Mouse (Mus musculus) ovary, postnatal 36 days (tissue): ENCODE measurements around the gene Gm49384.
A peak's percentile ranks its signal among the peaks of the same experiment; 100 is the strongest.

ENCODE experiments used
- DNase-seq: peaks from one replicate; pipeline ENCODE4 v3.0.0; 2022; ENCODE audit warnings: low spot score, mixed read lengths

Gene Gm49384

GRCm38 (mm10) chr12:69204052-69204833 lies at the start of gene Gm49384:
Gm49384 (minus strand) TSS chr12:69204267.
- no peak for DNase-seq

GRCm38 (mm10) chr12:69253806-69254205 lies 49.7 kb upstream of the Gm49384 start:
- DNase-seq: no peak

DNA sequence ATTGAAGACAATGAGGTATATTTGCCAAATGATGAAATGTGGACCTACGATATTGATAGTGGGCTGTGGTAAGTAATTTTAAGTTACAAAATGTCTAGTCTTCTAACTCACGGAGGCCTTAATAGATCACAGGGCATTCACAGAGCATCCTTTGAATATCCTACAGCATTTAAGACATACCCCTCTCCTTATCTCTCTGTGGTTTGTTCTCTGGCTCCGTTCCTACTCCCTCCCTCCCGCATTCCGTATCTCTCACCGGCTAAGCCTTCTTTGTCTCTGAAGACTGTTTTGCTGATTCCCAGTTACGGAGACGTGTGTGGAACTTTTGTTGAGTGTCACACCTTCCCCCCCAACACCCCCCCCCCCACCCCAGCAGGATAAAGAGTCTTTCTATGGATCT lies 46.7 kb upstream of the Gm49384 start:
- no peak for DNase-seq

- no peak for DNase-seq
Measured at GRCm38 (mm10) chr12:69249766-69250165, 45.7 kb upstream of the Gm49384 start.

- peak; percentile 74 for DNase-seq
Measured at GRCm38 (mm10) chr12:69241771-69242431, 37.8 kb upstream of the Gm49384 start.

- no peak for DNase-seq
Measured at GRCm38 (mm10) chr12:69241405-69241770, 37.3 kb upstream of the Gm49384 start.

DNA sequence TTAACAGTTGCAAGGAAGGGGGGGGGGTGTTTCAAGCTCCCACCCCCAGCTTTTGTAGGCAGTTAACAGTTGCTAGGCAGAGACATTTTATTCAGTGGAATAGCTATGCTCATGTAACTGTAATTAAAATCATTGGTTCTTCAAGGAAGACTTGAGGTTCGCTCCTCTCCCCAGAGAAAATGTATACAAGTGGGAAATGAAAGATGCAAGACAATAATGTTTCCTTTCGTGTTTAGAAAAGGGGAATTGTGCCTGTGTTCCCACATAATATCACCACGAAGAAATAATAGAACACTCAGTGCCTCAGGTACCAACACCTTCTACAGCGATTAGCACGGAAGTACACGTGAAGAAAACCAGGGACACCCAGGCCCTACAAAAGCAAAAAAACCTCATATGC lies 36.8 kb upstream of the Gm49384 start, which contains the start of gene Klhdc1:
Gene Klhdc1 (plus strand): TSS at position 301 of the 400 bp plus-strand sequence.
- no peak for DNase-seq

GRCm38 (mm10) chr12:69238284-69238683 lies 34.2 kb upstream of the Gm49384 start:
- no peak for DNase-seq

GRCm38 (mm10) chr12:69235782-69236181 lies 31.7 kb upstream of the Gm49384 start:
- no peak for DNase-seq

DNA sequence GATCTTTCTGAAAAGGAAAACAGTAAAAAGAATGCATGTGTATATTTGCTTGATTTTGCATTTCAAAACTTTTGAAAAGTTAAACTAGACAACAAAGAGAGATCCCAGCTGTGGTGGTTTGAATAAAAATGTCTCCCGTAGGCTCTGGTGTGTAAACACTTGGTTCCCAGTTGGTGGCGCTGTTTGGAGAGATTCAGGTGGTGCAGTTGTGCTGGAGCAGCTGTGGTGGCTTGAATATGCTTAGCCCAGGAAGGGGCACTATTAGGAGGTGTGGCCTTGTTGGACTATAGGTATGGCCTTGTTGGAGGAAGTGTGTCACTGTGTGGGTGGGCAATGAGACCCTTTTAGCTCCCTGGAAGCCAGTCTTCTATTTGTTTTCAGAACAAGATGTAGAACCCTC lies 25.2 kb upstream of the Gm49384 start:
- DNase-seq: no peak

GRCm38 (mm10) chr12:69227776-69228466 lies 23.9 kb upstream of the Gm49384 start, which contains the start of gene Pole2:
Pole2 (minus strand) TSS chr12:69228195.
- peak; percentile 90 for DNase-seq

DNA sequence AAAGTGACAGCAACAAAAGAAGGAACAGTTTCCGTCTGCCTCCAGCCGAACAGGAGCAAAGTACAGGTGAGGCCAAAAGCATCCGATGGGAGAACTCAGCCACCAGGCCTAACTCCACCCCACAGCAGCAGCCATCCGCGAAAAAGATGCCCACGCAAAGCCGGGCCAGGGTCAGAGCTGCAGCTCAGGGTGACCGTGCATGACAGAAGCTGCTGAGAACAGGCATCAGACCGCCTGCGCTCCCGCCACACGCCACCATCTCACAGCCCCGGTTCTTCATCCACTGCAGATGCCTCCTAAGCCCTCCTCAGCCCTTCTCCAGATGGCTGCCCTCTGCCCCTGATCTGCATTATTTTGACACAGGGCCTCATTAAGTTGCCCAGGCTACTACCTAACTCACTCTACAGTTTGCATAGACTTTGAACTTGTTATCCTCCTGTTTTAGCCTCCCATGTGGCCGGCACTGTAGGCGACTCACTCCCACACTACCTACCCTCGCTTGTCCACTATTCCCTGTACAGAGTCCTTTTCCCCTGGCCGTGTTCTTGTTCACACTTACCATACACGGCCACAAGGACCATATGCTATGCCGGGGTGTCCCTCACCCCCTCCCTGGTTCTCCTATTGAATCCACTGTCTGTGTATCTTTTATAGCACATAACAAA lies 16.7 kb upstream of the Gm49384 start:
- no peak for DNase-seq

- DNase-seq: no peak
Measured at GRCm38 (mm10) chr12:69216587-69216986, 12.5 kb upstream of the Gm49384 start.

- DNase-seq: peak; percentile 31
Measured at GRCm38 (mm10) chr12:69215000-69215785, 11.1 kb upstream of the Gm49384 start.

GRCm38 (mm10) chr12:69214393-69214792 lies 10.3 kb upstream of the Gm49384 start:
- no peak for DNase-seq

DNA sequence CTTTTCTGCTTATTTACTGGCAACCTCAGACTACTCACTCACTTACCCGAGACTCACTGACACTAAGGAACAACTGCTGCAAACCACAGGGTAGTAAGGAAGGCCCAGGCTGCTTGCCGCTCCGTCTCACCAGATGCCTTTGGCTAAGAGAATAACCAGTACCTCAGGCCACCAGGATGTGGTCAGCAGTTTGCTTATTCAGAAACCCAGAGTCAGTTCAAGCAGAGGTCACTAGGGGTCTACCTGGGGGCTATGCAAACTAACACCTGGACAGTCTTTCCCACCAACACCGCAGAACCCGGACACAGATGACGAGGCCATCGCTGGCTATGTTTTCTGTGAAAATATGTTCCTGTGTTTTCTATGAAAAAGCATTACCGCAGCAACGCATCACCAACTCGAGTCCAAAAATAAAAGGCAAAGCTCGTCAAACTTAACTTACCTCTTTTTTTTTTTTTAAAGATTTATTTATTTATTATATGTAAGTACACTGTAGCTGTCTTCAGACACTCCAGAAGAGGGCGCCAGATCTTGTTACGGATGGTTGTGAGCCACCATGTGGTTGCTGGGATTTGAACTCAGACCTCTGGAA lies 9.2 kb upstream of the Gm49384 start:
- no peak for DNase-seq

- DNase-seq: no peak
Measured at GRCm38 (mm10) chr12:69211057-69211456, 7.0 kb upstream of the Gm49384 start.

DNA sequence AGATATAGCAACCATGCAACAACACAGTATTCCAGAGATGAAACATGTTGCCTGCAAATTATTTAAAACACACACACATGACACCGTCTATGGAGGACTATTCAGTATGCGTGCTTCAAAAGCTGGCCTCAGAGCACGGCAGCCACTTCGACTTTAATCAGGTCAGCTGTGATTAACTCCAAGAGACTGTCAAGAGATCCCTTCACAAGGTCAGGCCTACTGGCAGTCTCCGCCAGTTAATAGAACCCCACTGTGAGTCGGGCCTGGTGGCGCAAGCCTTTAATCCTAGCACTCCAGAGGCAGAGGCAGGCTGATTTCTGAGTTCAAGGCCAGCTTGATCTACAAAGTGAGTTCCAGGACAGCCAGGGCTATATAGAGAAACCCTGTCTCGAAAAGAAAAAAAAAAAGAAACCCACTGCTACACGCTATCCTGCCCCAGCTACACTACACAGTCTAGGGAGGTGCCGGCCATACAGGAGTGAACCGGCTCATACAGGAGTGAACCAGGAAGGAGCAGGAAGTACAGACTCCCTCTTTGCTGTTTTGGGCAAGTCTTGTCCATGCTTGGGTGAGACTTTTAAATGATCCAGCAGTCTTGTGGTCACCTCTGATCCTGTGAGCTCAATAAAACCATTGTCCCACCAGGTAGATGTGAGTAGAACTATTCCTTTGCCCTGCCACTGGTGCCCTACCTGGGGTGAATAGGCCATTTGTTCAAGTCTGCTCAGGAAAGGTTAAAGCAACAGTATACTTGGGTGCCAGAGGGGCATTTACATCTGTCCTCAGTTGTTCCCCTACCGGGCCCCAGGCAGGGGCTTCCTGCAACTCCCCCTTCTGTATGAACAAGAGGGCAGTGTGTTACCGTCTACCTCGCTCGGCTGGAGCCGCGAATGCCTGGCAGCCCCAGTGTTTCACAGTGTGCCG lies 6.3 kb upstream of the Gm49384 start:
- DNase-seq: no peak

DNA sequence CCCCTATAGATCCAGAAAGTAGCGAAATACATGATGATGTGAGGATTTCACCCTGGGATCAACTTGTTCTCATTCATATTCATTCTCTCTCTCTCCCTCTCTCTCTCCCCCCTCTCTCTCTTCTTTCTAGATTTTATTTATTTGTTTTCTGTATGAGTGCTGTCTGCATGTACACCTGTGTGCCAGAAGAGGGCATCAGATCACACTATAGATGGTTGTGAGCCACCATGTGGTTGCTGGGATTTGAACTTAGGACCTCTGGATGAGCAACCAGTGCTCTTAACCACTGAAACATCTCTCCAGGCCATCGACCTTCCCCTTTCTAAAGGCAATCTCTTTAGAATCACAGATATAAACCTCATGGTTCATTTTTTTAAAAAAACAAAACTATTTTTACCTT lies 4.5 kb upstream of the Gm49384 start:
- no peak for DNase-seq

- no peak for DNase-seq
Measured at GRCm38 (mm10) chr12:69207926-69208325, 3.9 kb upstream of the Gm49384 start.
